Mouse (Mus musculus): ENCODE results near the gene Ninj2.

- TF ChIP-seq CTCF (conservative IDR thresholded peaks at IDR 0.05 in 1 of 2, IDR thresholded peaks at IDR 0.05 in 1 of 2; ENCODE audit: low read depth in 2 of 2, low read length in 2 of 2) (no peak), POLR2A (IDR thresholded peaks at IDR 0.05; ENCODE audit: low read depth, low read length) (no peak), KAT2A (IDR thresholded peaks at IDR 0.05; ENCODE audit: insufficient replicate concordance, low read length) (no peak), MAFK (IDR thresholded peaks at IDR 0.05; ENCODE audit: insufficient replicate concordance, low read length) (no peak), CHD2 (IDR thresholded peaks at IDR 0.05; ENCODE audit: low read length) (no peak), IRF4 (IDR thresholded peaks at IDR 0.05; ENCODE audit: low read depth, low read length) (no peak), UBTF (IDR thresholded peaks at IDR 0.05; ENCODE audit: low read depth, low read length) (no peak), TBP (conservative IDR thresholded peaks at IDR 0.05; ENCODE audit: low read depth, low read length) (no peak), NRF1 (IDR thresholded peaks at IDR 0.05; ENCODE audit: low read depth, low read length) (no peak), BHLHE40 (IDR thresholded peaks at IDR 0.05; ENCODE audit: low read depth, low read length) (no peak)
Observed at GRCm38 (mm10) chr6:120194305-120194704, 101.2 kb downstream of the Ninj2 start.
